Mouse (Mus musculus) olfactory bulb, adult 2 months (tissue): Measurements from ENCODE around the gene Fgfr2. TPM values are rescaled to one million over a fixed set of nuclear protein-coding genes. Genes with fewer than 3 reads are reported as not detected.

Experiments
- H3K27ac ChIP-seq: fragments of 200-500 bp; 2 replicates; pipeline ENCODE4 v1.5.1; 2012; ENCODE audit warnings: low read depth, low read length; ENCODE audit not compliant: insufficient read depth
- H3K4me1 ChIP-seq: fragments of 200-500 bp; 2 replicates; pipeline ENCODE4 v1.6.1; 2012; ENCODE audit warnings: low read length; ENCODE audit not compliant: control insufficient read depth, insufficient read depth
- H3K4me3 ChIP-seq: fragments of 200-500 bp; 2 replicates; pipeline ENCODE4 v1.5.1; 2012; ENCODE audit warnings: mild to moderate bottlenecking, low read depth, low read length, moderate library complexity; ENCODE audit not compliant: insufficient read depth
- CTCF ChIP-seq: fragments of 200-500 bp; IDR thresholded peaks from 2 replicates; pipeline ENCODE4 v1.5.1; 2012; ENCODE audit warnings: low read depth, mild to moderate bottlenecking, low read length, moderate library complexity; ENCODE audit not compliant: insufficient read depth
- POLR2A ChIP-seq: fragments of 200-500 bp; IDR thresholded peaks from 2 replicates; pipeline ENCODE4 v1.6.1; 2012; ENCODE audit warnings: mild to moderate bottlenecking, low read depth, low read length, moderate library complexity; ENCODE audit not compliant: insufficient read depth
- WGBS: fragments of 180-500 bp; shearing (Covaris S2); methylation state at CpG from one replicate; pipeline ENCODE4 v1.1.7; 2018; 5-methylcytosine and 5-hydroxymethylcytosine counted together
- polyA plus RNA-seq: library from polyadenylated mRNA; stranded (reverse); fragments of >200 nt; gene quantifications from 2 replicates; pipeline ENCODE4 v1.2.4, GENCODE M21; 2012; ENCODE audit warnings: low replicate concordance; ENCODE audit not compliant: missing spikeins, insufficient read depth, insufficient read length

Fgfr2 gene
- polyA plus RNA-seq, 1 experiment, result not detected

- TF ChIP-seq CTCF (no peak), POLR2A (no peak)
- H3K27ac ChIP-seq, result no peak overlapping the region
- H3K4me1 ChIP-seq, result peaks cover 55% of the 10 kb centered on the region
- 50% methylated on average over 5 of the region's 5 CpGs for WGBS
- no peak overlapping the region for H3K4me3 ChIP-seq
Observed at GRCm38 (mm10) chr7:133011191-133011590, 112.0 kb downstream of the Fgfr2 start.

- 80% methylated on average over 3 of the region's 3 CpGs for WGBS
Observed at GRCm38 (mm10) chr7:133010477-133010876, 112.7 kb downstream of the Fgfr2 start.

GRCm38 (mm10) chr7:133009676-133010075 is 113.5 kb downstream of the Fgfr2 start:
- Histone ChIP-seq H3K4me1 (peaks cover 45% of the 10 kb centered on the region), H3K27ac (no peak overlapping the region), H3K4me3 (no peak overlapping the region)
- TF ChIP-seq CTCF, result no peak
- no peak for TF ChIP-seq POLR2A
- WGBS, result 87% methylated on average over 8 of the region's 8 CpGs

More at GRCm38 (mm10) chr7:133010477-133010876, 112.7 kb downstream of the Fgfr2 start:
- Histone ChIP-seq H3K27ac (no peak overlapping the region), H3K4me1 (peaks cover 53% of the 10 kb centered on the region), H3K4me3 (no peak overlapping the region)
- TF ChIP-seq POLR2A (no peak), CTCF (no peak)

GRCm38 (mm10) chr7:133008663-133009062 is 114.5 kb downstream of the Fgfr2 start:
- peaks cover 35% of the 10 kb centered on the region for H3K4me1 ChIP-seq
- H3K27ac ChIP-seq, result no peak overlapping the region; the same call in 1 of the 2 replicates
- 60% methylated on average over 4 of the region's 4 CpGs for WGBS
- no peak overlapping the region for H3K4me3 ChIP-seq
- no peak for TF ChIP-seq CTCF
- no peak for TF ChIP-seq POLR2A

GRCm38 (mm10) chr7:133007343-133007742 is 115.8 kb downstream of the Fgfr2 start:
- TF ChIP-seq CTCF (no peak), POLR2A (no peak)
- Histone ChIP-seq H3K4me1 (peaks cover 28% of the 10 kb centered on the region), H3K4me3 (no peak overlapping the region), H3K27ac (no peak overlapping the region)
- WGBS, result 64% methylated on average over 11 of the region's 11 CpGs

GRCm38 (mm10) chr7:133005772-133006171 is 117.4 kb downstream of the Fgfr2 start:
- peaks cover 20% of the 10 kb centered on the region for H3K4me1 ChIP-seq
- no peak overlapping the region for H3K27ac ChIP-seq
- 75% methylated on average over 7 of the region's 7 CpGs for WGBS
- TF ChIP-seq POLR2A (no peak), CTCF (no peak)
- H3K4me3 ChIP-seq, result no peak overlapping the region

GRCm38 (mm10) chr7:133003421-133003820 is 119.7 kb downstream of the Fgfr2 start:
- WGBS, result 6% methylated on average over 3 of the region's 3 CpGs
- TF ChIP-seq CTCF (peak; percentile 72; the same call in 1 of the 2 replicates), POLR2A (no peak)
- Histone ChIP-seq H3K4me3 (no peak overlapping the region), H3K27ac (no peak overlapping the region), H3K4me1 (peaks cover 10% of the 10 kb centered on the region)

GRCm38 (mm10) chr7:133002271-133002670 is 120.9 kb downstream of the Fgfr2 start:
- 86% methylated on average over 6 of the region's 6 CpGs for WGBS
- Histone ChIP-seq H3K4me1 (peaks cover under 1% of the 10 kb centered on the region; the same call in 1 of the 2 replicates), H3K4me3 (no peak overlapping the region), H3K27ac (no peak overlapping the region)
- TF ChIP-seq POLR2A (no peak), CTCF (no peak)

GRCm38 (mm10) chr7:133001388-133001787 is 121.8 kb downstream of the Fgfr2 start:
- no peak overlapping the region for H3K27ac ChIP-seq
- WGBS, result 82% methylated on average over 3 of the region's 3 CpGs
- TF ChIP-seq POLR2A (no peak), CTCF (no peak)

GRCm38 (mm10) chr7:132999061-132999460 is 124.1 kb downstream of the Fgfr2 start:
- H3K27ac ChIP-seq, result no peak overlapping the region
- no peak overlapping the region for H3K4me3 ChIP-seq
- H3K4me1 ChIP-seq, result no peaks in the 10 kb centered on the region
- TF ChIP-seq CTCF (no peak), POLR2A (no peak)
- WGBS, result 94% methylated on average over 11 of the region's 11 CpGs

More at GRCm38 (mm10) chr7:133001388-133001787, 121.8 kb downstream of the Fgfr2 start:
- Histone ChIP-seq H3K4me1 (no peaks in the 10 kb centered on the region), H3K4me3 (no peak overlapping the region)
